Mouse (Mus musculus) thymus, postnatal 0 days (tissue): Measurements from ENCODE around the gene Adat3. TPM values are rescaled to one million over a fixed set of nuclear protein-coding genes. Genes with fewer than 3 reads are reported as not detected.

ENCODE experiments used
- DNase-seq: peaks from one replicate; pipeline ENCODE4 v3.0.0-alpha.2; 2015; ENCODE audit warnings: low spot score
- polyA plus RNA-seq: library from polyadenylated mRNA; unstranded; fragments of >200 nt; fragmentation: Nextera tagmentation; extraction: Ambion mirVana; gene quantifications from 2 replicates; pipeline ENCODE4 v1.2.1, GENCODE M21; 2015

Gene Adat3
- polyA plus RNA-seq, 1 experiment from 2014 or later, result 10.2 TPM

- DNase-seq, result no peak
These were observed 6.7 kb downstream of the Adat3 start for GRCm38 (mm10) chr10:80609269-80609924.

GRCm38 (mm10) chr10:80610116-80610785, 7.6 kb downstream of the Adat3 start:
- no peak for DNase-seq

- peak; percentile 86 for DNase-seq
These were observed 8.3 kb downstream of the Adat3 start for GRCm38 (mm10) chr10:80611024-80611423.

- no peak for DNase-seq
These were observed 9.2 kb downstream of the Adat3 start for GRCm38 (mm10) chr10:80611905-80612304.

GRCm38 (mm10) chr10:80613821-80614220, 11.1 kb downstream of the Adat3 start:
- DNase-seq, result no peak

GRCm38 (mm10) chr10:80614351-80614750, 11.7 kb downstream of the Adat3 start:
- peak; percentile 44 for DNase-seq

- DNase-seq, result peak; percentile 81
These were observed 15.5 kb downstream of the Adat3 start for GRCm38 (mm10) chr10:80618181-80618580.

GRCm38 (mm10) chr10:80619465-80620244, 17.0 kb downstream of the Adat3 start:
- no peak for DNase-seq

GRCm38 (mm10) chr10:80620365-80620764, 17.7 kb downstream of the Adat3 start:
- no peak for DNase-seq

GRCm38 (mm10) chr10:80620796-80621689, 18.4 kb downstream of the Adat3 start:
- DNase-seq, result no peak

- DNase-seq, result no peak
These were observed 18.9 kb downstream of the Adat3 start for GRCm38 (mm10) chr10:80621690-80621939.

- DNase-seq, result peak; percentile 100
These were observed 19.4 kb downstream of the Adat3 start for GRCm38 (mm10) chr10:80621940-80622660.

- peak; percentile 82 for DNase-seq
These were observed 20.2 kb downstream of the Adat3 start, which contains the start of gene Csnk1g2 for GRCm38 (mm10) chr10:80622661-80623456. Gene Csnk1g2, plus strand, starts transcription at chr10:80622838.

GRCm38 (mm10) chr10:80623457-80624191, 20.9 kb downstream of the Adat3 start:
- DNase-seq, result peak; percentile 76

- no peak for DNase-seq
These were observed 23.1 kb downstream of the Adat3 start for GRCm38 (mm10) chr10:80625764-80626163.

- DNase-seq, result no peak
These were observed 25.0 kb downstream of the Adat3 start for GRCm38 (mm10) chr10:80627685-80628084.

GRCm38 (mm10) chr10:80628925-80629324, 26.2 kb downstream of the Adat3 start:
- DNase-seq, result peak; percentile 33

- DNase-seq, result no peak
These were observed 32.7 kb downstream of the Adat3 start for GRCm38 (mm10) chr10:80635345-80635744.

GRCm38 (mm10) chr10:80646936-80647335, 44.3 kb downstream of the Adat3 start:
- no peak for DNase-seq
